Mouse (Mus musculus) liver, embryonic 13.5 days (tissue): ENCODE data around the gene Nat8f4. TPM values are rescaled to one million over a fixed set of nuclear protein-coding genes. Genes with fewer than 3 reads are reported as not detected.
"Not testable (repeated sequence)": the region's sequence is repeated elsewhere in the genome, so short reads cannot be mapped to it uniquely, and the experiment has no call there.

Experiments used
- ATAC-seq: fragments of 200-750 bp; cut with Nextera tagmentation; 2 replicates; pipeline ENCODE4 v1.8.0; 2017; ENCODE audit warnings: low read depth, mild to moderate bottlenecking, moderate number of reproducible peaks, moderate library complexity
- DNase-seq: peaks from one replicate; pipeline ENCODE4 v3.0.0; 2022
- H3K27ac ChIP-seq: fragments of 300-500 bp; sonication (generic); 2 replicates; pipeline ENCODE4 v1.5.1; 2015; ENCODE audit warnings: moderate library complexity, mild to moderate bottlenecking, inconsistent platforms
- H3K27me3 ChIP-seq: fragments of 300-500 bp; sonication (generic); 2 replicates; pipeline ENCODE4 v1.6.1; 2015; ENCODE audit warnings: mild to moderate bottlenecking, inconsistent platforms
- H3K36me3 ChIP-seq: fragments of 300-500 bp; sonication (generic); 2 replicates; pipeline ENCODE4 v1.6.1; 2015; ENCODE audit warnings: mild to moderate bottlenecking, inconsistent platforms
- H3K4me1 ChIP-seq: fragments of 300-500 bp; sonication (generic); replicated peaks from 2 replicates; pipeline ENCODE4 v1.6.1; 2015; ENCODE audit warnings: inconsistent platforms
- H3K4me2 ChIP-seq: fragments of 300-500 bp; sonication (generic); 2 replicates; pipeline ENCODE4 v1.6.1; 2015; ENCODE audit warnings: inconsistent platforms, mild to moderate bottlenecking, moderate library complexity
- H3K4me3 ChIP-seq: fragments of 300-500 bp; sonication (generic); replicated peaks from 2 replicates; pipeline ENCODE4 v1.5.1; 2015; ENCODE audit warnings: mild to moderate bottlenecking, inconsistent platforms
- H3K9ac ChIP-seq: fragments of 300-500 bp; sonication (generic); 2 replicates; pipeline ENCODE4 v1.6.1; 2015; ENCODE audit warnings: mild to moderate bottlenecking, inconsistent platforms
- H3K9me3 ChIP-seq: fragments of 300-500 bp; sonication (generic); replicated peaks from 2 replicates; pipeline ENCODE4 v1.6.1; 2016; ENCODE audit warnings: inconsistent platforms
- WGBS: fragments of 180-500 bp; shearing (Covaris S2); methylation state at CpG from one replicate; pipeline ENCODE4 v1.1.7; 2015; ENCODE audit not compliant: insufficient replicate concordance; 5-methylcytosine and 5-hydroxymethylcytosine counted together
- polyA plus RNA-seq: library from polyadenylated mRNA; unstranded; fragments of >200 nt; fragmentation: Nextera tagmentation; extraction: Ambion mirVana; gene quantifications from 2 replicates; pipeline ENCODE4 v1.2.1, GENCODE M21; 2015

Nat8f4 gene
- 0.86 and 1.0 TPM in 2 replicates for polyA plus RNA-seq

DNA sequence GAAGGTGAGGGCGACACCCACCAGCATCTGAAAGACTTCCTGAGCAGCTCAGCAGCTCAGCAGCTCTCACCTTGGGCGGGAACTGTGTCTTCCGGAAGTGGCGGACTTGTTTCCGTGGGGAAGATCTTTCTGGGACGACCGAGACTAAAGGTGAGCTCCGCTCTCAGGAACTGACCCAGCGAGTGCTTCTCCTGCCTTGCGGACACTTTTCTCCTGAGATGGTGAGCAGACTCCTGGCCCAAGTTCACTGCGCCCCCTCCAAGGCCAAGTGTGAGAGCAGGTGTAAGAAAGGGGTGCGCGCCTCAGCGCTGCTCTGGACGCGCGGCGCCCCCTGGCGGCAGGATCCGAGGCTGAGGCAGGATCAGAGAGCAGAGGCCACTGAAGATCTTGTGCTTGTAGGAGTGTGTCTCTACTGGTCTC, at the start of gene Nat8f4:
Nat8f4 (minus strand) TSS at position 243 of the 420 bp plus-strand sequence.
- not testable (repeated sequence) for H3K4me1 ChIP-seq

DNA sequence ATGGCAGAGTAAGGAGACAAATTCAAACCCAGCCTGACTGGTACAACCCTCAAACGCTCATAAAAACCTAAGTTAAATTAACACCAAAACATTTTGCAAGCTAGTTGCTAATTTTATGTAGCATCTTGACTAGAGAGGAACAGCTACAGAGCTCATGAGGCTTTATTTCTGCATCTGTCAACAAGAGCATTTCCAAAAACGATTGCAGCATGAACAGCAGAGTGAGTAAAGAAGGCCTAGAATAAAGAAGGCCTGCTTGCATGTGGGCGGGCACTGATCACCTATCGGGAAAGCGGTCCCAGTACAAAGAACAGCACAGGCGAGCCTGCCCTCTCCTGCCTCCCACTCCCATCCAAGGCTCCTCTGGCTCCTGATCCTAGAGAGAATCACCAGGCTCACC, 43.9 kb upstream of the Nat8f4 start:
- H3K9ac ChIP-seq, result no peak overlapping the region
- no peaks in the 10 kb centered on the region; the same call in 1 of the 2 replicates for H3K4me1 ChIP-seq
- H3K36me3 ChIP-seq, result peaks cover 96% of the 10 kb centered on the region
- H3K4me3 ChIP-seq, result no peak overlapping the region
- H3K9me3 ChIP-seq, result no peaks in the 10 kb centered on the region
- H3K4me2 ChIP-seq, result no peak overlapping the region
- ATAC-seq (no peak), DNase-seq (no peak)
- H3K27me3 ChIP-seq, result no peaks in the 10 kb centered on the region
- H3K27ac ChIP-seq, result no peak overlapping the region
- WGBS, result 83% methylated on average over 6 of the region's 6 CpGs

More for the DNA sequence above, at the start of gene Nat8f4:
- H3K4me2 ChIP-seq, result peak within 1 kb of the TSS; percentile 56
- 10% methylated on average over 20 of the region's 20 CpGs for WGBS
- H3K9ac ChIP-seq, result peak within 1 kb of the TSS; percentile 59; the same call in 1 of the 2 replicates
- peak; percentile 69 for DNase-seq
- H3K27ac ChIP-seq, H3K36me3 ChIP-seq, H3K27me3 ChIP-seq, H3K9me3 ChIP-seq: not testable (repeated sequence)
- H3K4me3 ChIP-seq, result peak within 1 kb of the TSS; percentile 51
- peak; percentile 83 for ATAC-seq

GRCm38 (mm10) chr6:85942469-85942868, 37.8 kb upstream of the Nat8f4 start:
- 0 out of 2 replicates have a peak, but pooled peaks have one; percentile 60 for ATAC-seq
- Histone ChIP-seq H3K4me2 (no peak overlapping the region), H3K36me3 (peaks cover 56% of the 10 kb centered on the region), H3K4me1 (peaks cover 17% of the 10 kb centered on the region), H3K4me3 (no peak overlapping the region), H3K9ac (no peak overlapping the region), H3K9me3 (no peaks in the 10 kb centered on the region), H3K27me3 (no peaks in the 10 kb centered on the region), H3K27ac (no peak overlapping the region)
- WGBS, result 75% methylated on average over 3 of the region's 3 CpGs
- DNase-seq, result no peak

GRCm38 (mm10) chr6:85938701-85939100, 34.0 kb upstream of the Nat8f4 start:
- peaks cover 27% of the 10 kb centered on the region for H3K4me1 ChIP-seq
- peaks cover 20% of the 10 kb centered on the region for H3K36me3 ChIP-seq
- no peak for DNase-seq

DNA sequence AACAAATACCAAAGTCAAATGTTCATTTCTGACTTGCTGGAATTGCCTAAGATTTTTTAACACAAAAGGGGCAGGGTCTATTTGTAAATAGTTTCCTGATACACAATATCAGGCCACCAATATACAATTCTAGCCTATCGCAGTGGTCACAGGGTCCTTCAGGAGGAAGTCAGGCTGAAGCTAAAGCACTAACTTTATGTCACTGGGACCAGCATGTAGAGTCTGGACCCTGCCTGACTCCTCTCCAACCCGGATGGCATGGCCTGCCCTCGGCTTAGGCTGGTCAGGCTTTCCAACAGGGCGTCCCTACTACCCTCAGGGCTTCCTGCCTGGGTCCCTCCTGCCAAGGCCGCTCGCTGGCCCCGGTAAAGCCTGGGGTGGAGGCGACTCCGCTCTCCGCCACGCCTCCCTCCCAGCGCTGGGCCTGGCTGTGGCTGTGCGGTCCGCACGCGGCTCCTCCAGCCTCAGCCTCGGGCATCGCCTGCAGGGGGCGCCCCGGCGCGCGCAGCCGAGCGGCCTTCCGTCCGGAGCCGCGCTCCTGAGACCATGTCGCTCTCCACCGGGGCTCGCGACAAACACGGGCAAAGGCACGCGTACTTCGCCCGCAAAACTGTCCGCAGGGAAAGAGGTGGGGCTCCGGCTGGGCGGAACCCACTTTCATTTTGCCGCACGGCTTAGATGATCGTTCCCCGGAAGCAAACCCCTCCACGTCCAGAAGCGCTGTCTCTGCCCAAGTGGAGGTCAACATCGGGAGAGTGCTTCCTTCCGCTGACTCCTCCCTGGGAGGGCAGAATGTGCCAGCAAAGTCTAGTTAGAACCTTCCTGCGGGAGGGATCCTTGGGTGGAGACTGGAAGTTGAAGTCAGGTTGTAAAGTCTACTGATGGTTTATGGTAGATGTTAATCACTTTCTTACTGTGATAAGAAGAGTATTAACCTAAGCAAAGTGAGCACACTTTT, 32.1 kb upstream of the Nat8f4 start:
- WGBS, result under 1% methylated on average over 48 of the region's 50 CpGs
- H3K27ac ChIP-seq, result peak overlapping the region; percentile 66
- peak overlapping the region; percentile 64 for H3K4me3 ChIP-seq
- H3K36me3 ChIP-seq, H3K27me3 ChIP-seq, H3K9me3 ChIP-seq: not testable (repeated sequence)
- DNase-seq, result peak; percentile 82
- H3K4me1 ChIP-seq, result peaks cover 14% of the 10 kb centered on the region
- H3K9ac ChIP-seq, result peak overlapping the region; percentile 69
- H3K4me2 ChIP-seq, result peak overlapping the region; percentile 72
- peak; percentile 96 for ATAC-seq

More at GRCm38 (mm10) chr6:85938701-85939100, 34.0 kb upstream of the Nat8f4 start:
- 68% methylated on average over 10 of the region's 10 CpGs for WGBS
- no peak overlapping the region for H3K9ac ChIP-seq
- no peak for ATAC-seq
- H3K27ac ChIP-seq, result no peak overlapping the region
- no peaks in the 10 kb centered on the region for H3K27me3 ChIP-seq
- H3K4me3 ChIP-seq, result no peak overlapping the region
- no peaks in the 10 kb centered on the region for H3K9me3 ChIP-seq
- H3K4me2 ChIP-seq, result no peak overlapping the region

- no peak overlapping the region for H3K4me2 ChIP-seq
- peaks cover 14% of the 10 kb centered on the region for H3K4me1 ChIP-seq
- H3K4me3 ChIP-seq, result no peak overlapping the region
- no peak for ATAC-seq
- no peak overlapping the region for H3K9ac ChIP-seq
- H3K9me3 ChIP-seq, result no peaks in the 10 kb centered on the region
- no peak for DNase-seq
- H3K36me3 ChIP-seq, result peaks cover 2% of the 10 kb centered on the region
- 58% methylated on average over 3 of the region's 3 CpGs for whole genome bisulfite sequencing
- no peaks in the 10 kb centered on the region for H3K27me3 ChIP-seq
- H3K27ac ChIP-seq, result no peak overlapping the region
These were observed 31.0 kb upstream of the Nat8f4 start for GRCm38 (mm10) chr6:85935646-85936045.

DNA sequence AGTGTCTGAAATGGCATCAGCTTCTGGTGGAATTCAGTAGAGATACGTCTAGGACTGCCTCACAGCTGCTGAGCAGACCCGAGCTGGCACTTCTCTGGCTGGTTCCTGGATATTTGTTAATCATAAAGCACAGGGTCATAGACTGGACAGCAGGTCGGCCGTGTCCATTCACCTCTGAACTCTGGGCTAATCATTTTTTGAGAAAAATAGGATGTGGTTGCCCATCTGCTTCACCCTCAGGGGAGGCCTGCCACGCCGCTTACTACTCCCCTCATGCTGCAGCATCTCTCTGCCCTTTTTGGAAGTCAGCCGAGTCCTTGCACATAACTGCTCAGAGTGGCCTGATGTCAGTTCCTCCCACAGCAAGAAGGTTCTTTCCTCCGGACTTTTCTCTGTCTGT, 29.4 kb upstream of the Nat8f4 start:
- no peak overlapping the region for H3K27ac ChIP-seq
- ATAC-seq (no peak), DNase-seq (no peak)
- no peaks in the 10 kb centered on the region for H3K9me3 ChIP-seq
- H3K36me3 ChIP-seq, result peaks cover 17% of the 10 kb centered on the region
- no peaks in the 10 kb centered on the region for H3K27me3 ChIP-seq
- H3K4me3 ChIP-seq, result no peak overlapping the region
- no peak overlapping the region for H3K9ac ChIP-seq
- peaks cover 19% of the 10 kb centered on the region for H3K4me1 ChIP-seq
- 70% methylated on average over 8 of the region's 8 CpGs for WGBS
- H3K4me2 ChIP-seq, result no peak overlapping the region

DNA sequence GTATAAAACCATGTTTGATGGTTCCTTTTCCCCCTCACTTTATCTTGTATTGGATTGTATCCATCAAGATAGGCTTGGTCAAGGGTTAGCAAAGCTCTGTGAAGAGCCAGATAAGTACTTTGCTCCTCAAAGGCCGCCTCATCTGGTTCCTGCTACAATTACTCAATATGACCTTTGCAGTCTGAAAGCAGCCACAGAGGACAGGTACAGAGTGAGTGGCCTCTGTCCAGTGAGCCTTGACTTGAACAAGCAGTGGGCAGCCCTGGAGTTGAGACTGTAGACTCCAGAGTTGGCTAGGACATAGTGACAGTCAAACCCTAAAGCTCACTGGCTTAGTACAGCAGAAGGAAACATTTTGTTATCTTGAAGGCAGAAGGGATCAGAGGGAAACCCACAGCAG, 24.6 kb upstream of the Nat8f4 start:
- Histone ChIP-seq H3K4me1 (peaks cover 5% of the 10 kb centered on the region; the same call in 1 of the 2 replicates), H3K9me3 (no peaks in the 10 kb centered on the region), H3K36me3 (peaks cover 57% of the 10 kb centered on the region), H3K9ac (no peak overlapping the region), H3K4me3 (no peak overlapping the region), H3K27ac (peak overlapping the region; percentile 55), H3K27me3 (no peaks in the 10 kb centered on the region), H3K4me2 (no peak overlapping the region)
- ATAC-seq, result peak; percentile 76
- WGBS, result 41% methylated on average over 1 of the region's 1 CpGs
- DNase-seq, result no peak

GRCm38 (mm10) chr6:85927476-85928464, 23.1 kb upstream of the Nat8f4 start:
- Histone ChIP-seq H3K4me1 (peaks cover 5% of the 10 kb centered on the region; the same call in 1 of the 2 replicates), H3K9ac (no peak overlapping the region), H3K9me3 (no peaks in the 10 kb centered on the region), H3K36me3 (peaks cover 66% of the 10 kb centered on the region), H3K4me2 (no peak overlapping the region), H3K4me3 (no peak overlapping the region), H3K27me3 (no peaks in the 10 kb centered on the region), H3K27ac (no peak overlapping the region)
- ATAC-seq, result no peak
- DNase-seq, result no peak
- 75% methylated on average over 9 of the region's 9 CpGs for WGBS

DNA sequence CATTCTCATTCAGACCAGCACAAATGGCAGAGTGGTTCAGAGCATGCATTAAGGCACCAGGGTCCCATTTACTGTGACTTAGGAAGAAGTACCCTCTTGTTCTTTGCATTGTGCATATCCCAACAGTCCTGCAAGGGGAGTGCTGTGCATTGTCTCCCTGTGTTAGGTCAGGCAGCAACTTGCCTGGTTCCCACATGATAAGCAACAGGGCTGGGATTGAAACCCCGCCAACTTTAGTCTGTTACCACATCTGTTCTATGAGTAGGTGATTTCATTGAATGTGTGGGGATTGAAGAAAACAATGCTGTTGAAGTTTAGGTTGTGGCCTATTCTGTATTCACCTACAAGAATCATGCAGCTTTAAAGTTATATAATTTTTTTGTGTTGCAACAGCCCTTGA, 22.0 kb upstream of the Nat8f4 start:
- Histone ChIP-seq H3K4me2 (no peak overlapping the region), H3K36me3 (peaks cover 68% of the 10 kb centered on the region), H3K9me3 (no peaks in the 10 kb centered on the region), H3K4me3 (no peak overlapping the region), H3K27ac (no peak overlapping the region), H3K27me3 (no peaks in the 10 kb centered on the region), H3K4me1 (peaks cover 5% of the 10 kb centered on the region; the same call in 1 of the 2 replicates), H3K9ac (no peak overlapping the region)
- 48% methylated on average over 1 of the region's 1 CpGs for WGBS
- no peak for DNase-seq
- no peak for ATAC-seq

DNA sequence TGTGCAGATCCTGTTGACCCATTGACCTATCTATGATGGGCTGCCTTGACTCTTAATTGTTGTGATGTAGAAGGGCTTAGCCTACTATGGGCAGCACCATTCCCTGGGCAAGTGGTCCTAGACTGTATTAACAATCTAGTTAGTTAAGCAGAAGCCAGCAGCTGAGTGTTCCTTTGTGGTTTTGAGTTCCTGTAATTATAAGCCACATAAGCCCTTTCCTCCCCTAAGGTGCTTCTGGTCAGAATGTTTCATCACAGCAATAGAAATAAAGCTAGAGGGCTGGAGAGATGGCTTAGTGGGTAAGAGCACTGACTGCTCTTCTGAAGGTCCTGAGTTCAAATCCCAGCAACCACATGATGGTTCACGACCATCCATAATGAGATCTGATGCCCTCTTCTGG, 19.0 kb upstream of the Nat8f4 start:
- H3K36me3 ChIP-seq, result peaks cover 61% of the 10 kb centered on the region
- no peak overlapping the region for H3K27ac ChIP-seq
- ATAC-seq, result no peak
- no peak overlapping the region for H3K9ac ChIP-seq
- H3K9me3 ChIP-seq, result no peaks in the 10 kb centered on the region
- no peak overlapping the region for H3K4me3 ChIP-seq
- no peaks in the 10 kb centered on the region for H3K27me3 ChIP-seq
- no peak overlapping the region for H3K4me2 ChIP-seq
- WGBS, result 81% methylated on average over 1 of the region's 1 CpGs
- no peaks in the 10 kb centered on the region for H3K4me1 ChIP-seq
- DNase-seq, result no peak
